Mouse (Mus musculus) megakaryocyte-erythroid progenitor cell, adult 5-6 weeks (primary cell): Measurements from ENCODE around the gene Srp9. TPM values are rescaled to one million over a fixed set of nuclear protein-coding genes. Genes with fewer than 3 reads are reported as not detected.
"Not testable (repeated sequence)": the region's sequence is repeated elsewhere in the genome, so short reads cannot be mapped to it uniquely, and the experiment has no call there.

ENCODE experiments used
- ATAC-seq: replicated peaks from 2 replicates; pipeline ENCODE4 v1.8.0; 2016; ENCODE audit warnings: mild to moderate bottlenecking, inconsistent platforms; ENCODE audit not compliant: severe bottlenecking, poor library complexity, low FRiP score, low TSS enrichment
- total RNA-seq, 2 experiments: library from RNA; stranded (forward) in 1 of 2; stranded (reverse) in 1 of 2; fragments of 200-1000, 215-1000 nt in 1 of 2; fragments of >200 nt in 1 of 2; fragmentation: Nextera tagmentation in 1 of 2; gene quantifications; 2 replicates each; pipeline ENCODE4 v1.2.3; 2014 to 2017

Gene Srp9
- total RNA-seq, 2 experiments from 2014 or later = 67.8 to 115 TPM

DNA sequence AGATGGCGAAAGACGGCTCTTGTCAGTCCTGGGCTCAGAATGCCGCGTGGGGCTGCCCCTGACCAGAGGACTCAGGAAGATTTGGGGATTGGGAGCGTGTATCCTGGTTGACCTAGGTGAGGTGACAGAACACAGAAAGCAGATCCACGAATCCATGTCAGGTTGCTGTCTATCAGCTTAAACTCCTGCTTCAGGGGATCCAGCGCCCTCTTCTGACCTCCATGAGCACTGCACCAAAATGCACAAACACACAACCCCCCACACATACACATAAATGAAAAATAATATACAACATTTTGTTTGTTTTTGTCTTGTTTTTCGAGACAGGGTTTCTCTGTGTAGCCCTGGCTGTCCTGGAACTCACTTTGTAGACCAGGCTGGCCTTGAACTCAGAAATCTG, 13.6 kb downstream of the Srp9 start:
- ATAC-seq = no peak

- ATAC-seq = no peak
These were observed 15.4 kb downstream of the Srp9 start for GRCm38 (mm10) chr1:182139937-182140336.

- ATAC-seq = peak; percentile 80
These were observed 15.8 kb downstream of the Srp9 start for GRCm38 (mm10) chr1:182140370-182140769.

- no peak for ATAC-seq
These were observed 18.2 kb downstream of the Srp9 start for GRCm38 (mm10) chr1:182142725-182143124.

GRCm38 (mm10) chr1:182143288-182143687, 18.8 kb downstream of the Srp9 start:
- ATAC-seq = peak; percentile 45; the same call in 1 of the 2 replicates

DNA sequence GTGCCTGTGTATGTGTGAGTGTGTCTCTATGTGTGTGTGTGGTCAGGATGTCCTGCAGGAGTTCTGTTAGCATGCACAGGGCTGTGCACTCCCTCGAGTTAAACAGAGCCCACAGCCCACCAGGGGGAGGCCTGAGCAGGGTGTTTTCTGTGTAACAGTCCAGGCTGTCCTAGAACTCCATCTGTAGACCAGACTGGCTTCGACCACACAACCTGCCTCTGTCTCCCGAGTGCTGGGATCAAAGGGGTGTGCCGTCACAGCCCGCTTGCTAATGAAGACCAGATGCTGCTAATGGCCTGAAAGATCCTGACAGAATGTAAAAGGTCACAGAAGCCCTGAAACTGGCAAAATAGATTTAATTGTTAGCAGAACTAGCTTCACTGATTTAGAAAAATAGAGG, 21.0 kb downstream of the Srp9 start:
- no peak for ATAC-seq

DNA sequence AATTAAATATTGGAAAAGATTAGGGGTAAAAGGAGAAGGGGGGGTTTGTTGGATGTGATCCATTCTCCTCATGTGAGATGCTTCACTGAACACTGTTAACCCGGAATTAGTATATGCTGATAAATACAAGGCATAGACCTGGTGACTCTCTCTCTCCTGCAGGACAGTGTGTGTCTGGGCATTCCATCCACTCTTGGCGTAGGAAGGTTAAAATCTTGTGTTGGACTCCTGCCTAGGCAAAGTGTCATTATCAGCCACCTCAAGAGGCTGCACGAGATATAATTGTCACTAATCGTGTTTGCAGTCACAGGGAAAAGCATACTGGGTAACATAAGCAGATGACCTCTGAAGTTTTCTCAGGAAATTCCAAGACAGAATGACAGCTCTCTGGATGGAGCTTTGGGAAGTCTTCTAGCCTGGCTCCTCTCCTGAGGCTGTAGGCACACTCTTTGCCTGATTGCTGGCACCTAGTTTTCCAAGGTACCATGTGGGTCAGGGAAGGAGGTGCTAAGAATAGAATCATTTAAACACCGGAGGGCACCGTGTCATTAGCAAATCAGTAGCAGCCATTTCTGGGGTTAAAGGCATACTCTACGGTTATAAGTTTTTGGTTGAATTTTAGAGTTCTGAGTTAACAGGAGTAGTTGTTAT, 24.5 kb downstream of the Srp9 start:
- no peak for ATAC-seq

GRCm38 (mm10) chr1:182149966-182150365, 25.4 kb downstream of the Srp9 start:
- peak; percentile 73; the same call in 1 of the 2 replicates for ATAC-seq

GRCm38 (mm10) chr1:182157734-182158133, 33.2 kb downstream of the Srp9 start:
- no peak for ATAC-seq

- no peak for ATAC-seq
These were observed 35.0 kb downstream of the Srp9 start for GRCm38 (mm10) chr1:182159575-182159974.

GRCm38 (mm10) chr1:182162951-182163350, 38.4 kb downstream of the Srp9 start:
- no peak for ATAC-seq

GRCm38 (mm10) chr1:182164386-182164785, 39.8 kb downstream of the Srp9 start, which contains the start of gene Vmn1r1:
Vmn1r1 (minus strand) TSS chr1:182164486.
- ATAC-seq = no peak

- ATAC-seq = not testable (repeated sequence)
These were observed 45.7 kb downstream of the Srp9 start for GRCm38 (mm10) chr1:182170206-182170605.

DNA sequence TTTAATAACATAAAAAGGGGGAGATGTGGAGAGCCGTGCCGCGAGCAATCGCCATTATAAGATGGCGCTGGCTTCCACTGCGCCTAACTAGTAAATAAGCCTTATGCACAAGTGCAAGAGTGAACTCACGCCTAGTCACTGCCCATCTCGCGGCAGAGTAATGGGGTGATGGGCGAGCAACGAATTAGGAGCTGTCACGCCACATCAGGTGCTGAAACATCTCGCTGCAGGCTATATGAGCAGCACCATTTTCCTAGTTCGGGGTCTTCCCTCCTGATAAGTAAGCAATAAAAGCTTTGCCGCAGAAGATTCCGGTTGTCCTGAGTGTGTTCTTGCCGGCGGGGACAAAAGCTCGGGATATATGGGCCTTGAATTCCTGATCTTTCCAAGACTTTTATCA, 52.4 kb downstream of the Srp9 start:
- not testable (repeated sequence) for ATAC-seq

DNA sequence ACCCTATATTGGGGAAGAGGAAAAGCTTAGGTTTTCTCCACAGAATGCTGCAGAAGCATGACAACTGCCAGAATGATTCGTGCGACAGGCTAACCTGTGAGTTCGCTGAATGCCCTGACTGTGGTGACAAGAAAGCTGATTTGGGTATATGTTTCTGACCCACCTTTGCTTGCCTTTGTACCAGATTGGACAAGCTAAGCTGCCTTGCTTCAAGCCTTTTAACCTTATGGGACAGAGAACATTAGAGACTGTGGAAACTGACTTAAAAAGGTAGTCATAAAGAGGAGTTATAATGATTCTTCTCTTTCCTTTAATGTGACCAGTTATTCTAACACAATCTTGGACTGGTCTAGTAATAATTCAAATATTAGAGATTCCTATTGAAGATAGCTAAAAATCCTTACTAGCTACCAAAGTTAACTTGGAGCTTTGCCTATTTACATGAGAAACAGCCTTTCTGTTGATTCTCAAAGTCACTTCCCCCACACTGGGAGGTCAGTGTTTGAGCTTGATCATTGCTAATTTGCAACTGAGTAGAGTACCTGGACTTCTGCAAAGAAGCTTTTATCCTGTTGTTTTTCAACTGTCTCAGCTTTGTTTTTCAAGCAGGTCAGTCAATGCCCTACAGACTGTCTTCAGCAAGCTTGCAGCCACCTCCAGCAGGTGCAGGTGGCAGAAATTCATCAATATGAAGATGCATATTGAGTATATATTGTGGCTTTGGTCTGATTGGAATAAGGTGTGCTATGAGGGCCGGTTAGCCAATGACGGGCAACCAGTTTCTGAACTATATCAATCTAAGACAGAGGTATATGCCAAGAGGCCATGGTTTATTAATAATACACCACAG, 57.1 kb downstream of the Srp9 start:
- no peak for ATAC-seq

Other genes with a start within 250 kb of the Srp9 start
- gene Enah, start 104.7 kb upstream of the Srp9 start, total RNA-seq (2014; fragmentation: Nextera tagmentation) = 0.57 and 0.72 TPM in 2 replicates
- 0.11 and 4.9 TPM in 2 replicates for gene Enah, start 104.7 kb upstream of the Srp9 start, total RNA-seq (2017)
- not detected in 2 replicates for gene Vmn1r1, start 39.7 kb downstream of the Srp9 start, total RNA-seq (2014; fragmentation: Nextera tagmentation)
- gene Vmn1r1, start 39.7 kb downstream of the Srp9 start, total RNA-seq (2017) = not detected in 2 replicates
- gene Degs1, start 158.1 kb downstream of the Srp9 start, total RNA-seq (2014; fragmentation: Nextera tagmentation) = 37.5 and 39.8 TPM in 2 replicates
- 35.8 and 36.9 TPM in 2 replicates for gene Degs1, start 158.1 kb downstream of the Srp9 start, total RNA-seq (2017)
- 11.7 and 17.2 TPM in 2 replicates for gene Fbxo28, start 216.9 kb downstream of the Srp9 start, total RNA-seq (2014; fragmentation: Nextera tagmentation)
- 9.4 and 14.8 TPM in 2 replicates for gene Fbxo28, start 216.9 kb downstream of the Srp9 start, total RNA-seq (2017)